ENCODE assay signal across 28 mouse cellular contexts in the genomic region with DNA sequence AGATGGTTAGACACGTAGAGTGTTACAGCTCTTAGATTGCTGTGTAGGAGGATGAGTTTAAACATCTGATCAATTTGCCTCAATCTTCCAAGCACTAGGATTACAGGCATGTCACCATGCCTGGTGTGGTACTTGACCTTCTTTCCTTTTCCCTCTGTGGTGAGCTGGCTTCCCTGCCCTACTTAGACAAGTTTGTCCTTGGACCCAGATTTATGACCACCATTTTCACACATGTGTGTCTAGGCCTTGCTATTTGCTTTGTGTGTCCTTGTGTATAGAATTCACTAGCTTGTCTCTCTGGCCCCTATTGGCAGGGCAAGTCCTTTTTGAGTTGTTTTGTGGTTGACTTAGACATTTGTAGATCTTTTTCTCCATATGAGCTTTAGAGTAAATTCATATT.
"Had no signal": no experiment of that assay in that cellular context is flagged by ENCODE, and none has a peak within 500 bp of the region (broad histone marks: within the 10 kb centered on the region; RNA-seq: fewer than 3 reads in every experiment).

No protein-coding gene starts in this region.

- H3K9ac ChIP-seq: heart, embryonic 13.5 days; heart, embryonic 15.5 days; hindbrain, embryonic 13.5 days; intestine, embryonic 15.5 days; limb, embryonic 12.5 days; liver, embryonic 13.5 days; liver, embryonic 15.5 days; liver, postnatal 0 days had no signal

- H3K27me3 ChIP-seq: heart, embryonic 13.5 days; heart, embryonic 15.5 days; intestine, embryonic 15.5 days; limb, embryonic 12.5 days; liver, embryonic 13.5 days; liver, embryonic 15.5 days had no signal

- H3K4me1 ChIP-seq: heart, embryonic 13.5 days; heart, embryonic 15.5 days; hindbrain, embryonic 13.5 days; intestine, embryonic 15.5 days; limb, embryonic 12.5 days; liver, embryonic 13.5 days; liver, embryonic 15.5 days had no signal

- ATAC-seq: hindbrain, embryonic 16.5 days; inflammation-experienced regulatory T-cells, adult 6 months; intestine, embryonic 15.5 days; intestine, postnatal 0 days; liver, postnatal 0 days had no signal

- H3K36me3 ChIP-seq: heart, embryonic 13.5 days; heart, embryonic 15.5 days; hindbrain, embryonic 13.5 days; intestine, embryonic 15.5 days; limb, embryonic 10.5 days; limb, embryonic 12.5 days; liver, embryonic 13.5 days; liver, embryonic 15.5 days had no signal

- DNase-seq: gastrocnemius, postnatal 14 days; gastrocnemius, postnatal 36 days; heart, adult 11 months; heart, adult 2 months; heart, postnatal 14 days; heart, postnatal 36 days; kidney, adult 18-20 months; kidney, adult 8-10 months; kidney, postnatal 10 days; kidney, postnatal 25 days; kidney, postnatal 4 days; liver; liver, embryonic 13.5 days; liver, postnatal 0 days had no signal

- H3K4me2 ChIP-seq: heart, embryonic 11.5 days; heart, embryonic 13.5 days; heart, embryonic 15.5 days; hindbrain, embryonic 13.5 days; intestine, embryonic 15.5 days; limb, embryonic 12.5 days; liver, embryonic 11.5 days; liver, embryonic 13.5 days; liver, embryonic 15.5 days had no signal

- H3K27ac ChIP-seq: heart, adult 2 months; heart, embryonic 13.5 days; heart, embryonic 15.5 days; hindbrain, embryonic 13.5 days; intestine, embryonic 15.5 days; layer of hippocampus, adult 2 months; left cerebral cortex, adult 2 months; limb, embryonic 10.5 days; limb, embryonic 12.5 days; liver, embryonic 13.5 days; liver, embryonic 15.5 days had no signal

- H3K9me3 ChIP-seq: heart, embryonic 13.5 days; heart, embryonic 15.5 days; hindbrain, embryonic 13.5 days; intestine, embryonic 15.5 days; limb, embryonic 10.5 days; limb, embryonic 12.5 days; liver, embryonic 13.5 days; liver, embryonic 15.5 days had no signal

- H3K4me3 ChIP-seq: heart, adult 2 months; heart, embryonic 13.5 days; heart, embryonic 15.5 days; hindbrain, embryonic 13.5 days; intestine, embryonic 15.5 days; layer of hippocampus, adult 2 months; left cerebral cortex, adult 2 months; limb, embryonic 10.5 days; limb, embryonic 12.5 days; liver, embryonic 13.5 days; liver, embryonic 15.5 days had no signal
